Mouse (Mus musculus) thymus, postnatal 4 days (tissue): ENCODE results near the gene Ndufaf8.

Experiments
- DNase-seq: peaks from one replicate; pipeline ENCODE4 v3.0.0; 2021

The Ndufaf8 gene

GRCm38 (mm10) chr11:120098588-120099511 lies at the start of gene Ndufaf8, which contains the start of gene Tepsin:
Gene Ndufaf8 (plus strand): TSS chr11:120098928.
Gene Tepsin (minus strand): TSS chr11:120098731.
- DNase-seq = peak; percentile 96

- DNase-seq = no peak
Measured at GRCm38 (mm10) chr11:120049067-120049466, 49.7 kb upstream of the Ndufaf8 start.

- DNase-seq = no peak
Measured at GRCm38 (mm10) chr11:120051124-120051811, 47.5 kb upstream of the Ndufaf8 start.

- DNase-seq = no peak
Measured at GRCm38 (mm10) chr11:120052274-120052673, 46.5 kb upstream of the Ndufaf8 start.

- no peak for DNase-seq
Measured at GRCm38 (mm10) chr11:120053846-120054245, 44.9 kb upstream of the Ndufaf8 start.

- no peak for DNase-seq
Measured at GRCm38 (mm10) chr11:120055953-120056732, 42.6 kb upstream of the Ndufaf8 start.

GRCm38 (mm10) chr11:120060634-120061033 lies 38.1 kb upstream of the Ndufaf8 start:
- no peak for DNase-seq

- no peak for DNase-seq
Measured at GRCm38 (mm10) chr11:120063326-120063725, 35.4 kb upstream of the Ndufaf8 start.

- no peak for DNase-seq
Measured at GRCm38 (mm10) chr11:120064006-120064667, 34.6 kb upstream of the Ndufaf8 start.

- no peak for DNase-seq
Measured at GRCm38 (mm10) chr11:120064668-120065040, 34.1 kb upstream of the Ndufaf8 start.

GRCm38 (mm10) chr11:120065291-120065690 lies 33.4 kb upstream of the Ndufaf8 start:
- DNase-seq = peak; percentile 91

GRCm38 (mm10) chr11:120067834-120068233 lies 30.9 kb upstream of the Ndufaf8 start:
- DNase-seq = no peak

GRCm38 (mm10) chr11:120069261-120069660 lies 29.5 kb upstream of the Ndufaf8 start:
- no peak for DNase-seq

GRCm38 (mm10) chr11:120070286-120070930 lies 28.3 kb upstream of the Ndufaf8 start:
- DNase-seq = no peak

GRCm38 (mm10) chr11:120071065-120071464 lies 27.7 kb upstream of the Ndufaf8 start:
- no peak for DNase-seq

GRCm38 (mm10) chr11:120071731-120072320 lies 26.9 kb upstream of the Ndufaf8 start:
- no peak for DNase-seq

- no peak for DNase-seq
Measured at GRCm38 (mm10) chr11:120072986-120073647, 25.6 kb upstream of the Ndufaf8 start.

GRCm38 (mm10) chr11:120076191-120076590 lies 22.5 kb upstream of the Ndufaf8 start:
- no peak for DNase-seq

- DNase-seq = no peak
Measured at GRCm38 (mm10) chr11:120080282-120080681, 18.4 kb upstream of the Ndufaf8 start.

GRCm38 (mm10) chr11:120085891-120086627 lies 12.7 kb upstream of the Ndufaf8 start:
- DNase-seq = peak; percentile 67
